Mouse (Mus musculus) forebrain, embryonic 16.5 days (tissue): ENCODE measurements at regions not wholly inside any gene's neighbourhood (a gene's known extent, or its start where the extent isn't known, plus 50 kb on each side); places are given as distances from the start of the nearest gene placed in this dataset.

Experiments used
- ATAC-seq: fragments of 200-750 bp; cut with Nextera tagmentation; 2 replicates; pipeline ENCODE4 v1.8.0; 2017; ENCODE audit warnings: mild to moderate bottlenecking, moderate library complexity
- H3K27ac ChIP-seq: fragments of 300-500 bp; sonication (generic); 2 replicates; pipeline ENCODE4 v1.5.1; 2014; ENCODE audit warnings: low read length, control low read depth
- H3K27me3 ChIP-seq: fragments of 300-500 bp; sonication (generic); replicated peaks from 2 replicates; pipeline ENCODE4 v1.6.1; 2014; ENCODE audit warnings: low read length; ENCODE audit not compliant: control insufficient read depth, insufficient read depth
- H3K36me3 ChIP-seq: fragments of 300-500 bp; sonication (generic); 2 replicates; pipeline ENCODE4 v1.6.1; 2014; ENCODE audit not compliant: control insufficient read depth, insufficient read depth
- H3K4me1 ChIP-seq: fragments of 300-500 bp; sonication (generic); replicated peaks from 2 replicates; pipeline ENCODE4 v1.6.1; 2014; ENCODE audit warnings: low read length; ENCODE audit not compliant: control insufficient read depth, insufficient read depth
- H3K4me2 ChIP-seq: fragments of 300-500 bp; sonication (generic); 2 replicates; pipeline ENCODE4 v1.6.1; 2014; ENCODE audit warnings: mild to moderate bottlenecking, low read length, control low read depth
- H3K4me3 ChIP-seq: fragments of 300-500 bp; sonication (generic); replicated peaks from 2 replicates; pipeline ENCODE4 v1.5.1; 2014; ENCODE audit warnings: mild to moderate bottlenecking, low read length, control low read depth
- H3K9ac ChIP-seq: fragments of 300-500 bp; sonication (generic); replicated peaks from 2 replicates; pipeline ENCODE4 v1.6.1; 2014; ENCODE audit warnings: low read depth, low read length, control low read depth
- H3K9me3 ChIP-seq: fragments of 300-500 bp; sonication (generic); 2 replicates; pipeline ENCODE4 v1.6.1; 2016; ENCODE audit warnings: low read length; ENCODE audit not compliant: control insufficient read depth
- WGBS: fragments of 180-500 bp; shearing (Covaris S2); extraction: QIAGEN DNeasy Blood & Tissue Kit; methylation state at CpG from one replicate; pipeline ENCODE4 v1.1.7; 2014; 5-methylcytosine and 5-hydroxymethylcytosine counted together

DNA sequence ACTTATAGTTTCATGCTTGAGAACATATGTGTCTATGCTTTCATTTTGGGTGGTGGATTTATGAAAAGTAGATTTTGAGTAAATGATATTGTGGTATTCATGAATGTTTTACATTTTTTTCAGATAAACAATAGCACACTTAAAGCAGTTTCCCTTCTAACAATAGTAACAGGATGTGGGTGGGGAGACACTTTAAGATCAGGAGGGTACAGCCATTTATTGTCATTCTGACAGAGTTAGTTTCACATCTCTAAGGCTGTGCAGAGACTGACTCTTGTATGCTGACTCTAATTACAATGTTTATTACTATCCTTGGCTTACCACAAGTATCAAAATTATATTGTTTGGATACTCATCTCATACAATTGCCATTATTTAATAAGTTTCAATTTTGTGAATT is 440.5 kb downstream of the Gbe1 start:
- Histone ChIP-seq H3K9me3 (no peaks in the 10 kb centered on the region), H3K36me3 (no peaks in the 10 kb centered on the region), H3K4me3 (no peak overlapping the region), H3K9ac (no peak overlapping the region), H3K27me3 (no peaks in the 10 kb centered on the region), H3K4me1 (no peaks in the 10 kb centered on the region), H3K27ac (no peak overlapping the region), H3K4me2 (no peak overlapping the region)
- no peak for ATAC-seq

GRCm38 (mm10) chr16:70798061-70798460 is 484.3 kb downstream of the Gbe1 start:
- Histone ChIP-seq H3K27me3 (no peaks in the 10 kb centered on the region), H3K4me3 (no peak overlapping the region), H3K36me3 (no peaks in the 10 kb centered on the region), H3K4me2 (no peak overlapping the region), H3K4me1 (no peaks in the 10 kb centered on the region), H3K9ac (no peak overlapping the region), H3K9me3 (no peaks in the 10 kb centered on the region), H3K27ac (no peak overlapping the region)
- ATAC-seq = no peak
- WGBS = 81% methylated on average over 4 of the region's 4 CpGs

DNA sequence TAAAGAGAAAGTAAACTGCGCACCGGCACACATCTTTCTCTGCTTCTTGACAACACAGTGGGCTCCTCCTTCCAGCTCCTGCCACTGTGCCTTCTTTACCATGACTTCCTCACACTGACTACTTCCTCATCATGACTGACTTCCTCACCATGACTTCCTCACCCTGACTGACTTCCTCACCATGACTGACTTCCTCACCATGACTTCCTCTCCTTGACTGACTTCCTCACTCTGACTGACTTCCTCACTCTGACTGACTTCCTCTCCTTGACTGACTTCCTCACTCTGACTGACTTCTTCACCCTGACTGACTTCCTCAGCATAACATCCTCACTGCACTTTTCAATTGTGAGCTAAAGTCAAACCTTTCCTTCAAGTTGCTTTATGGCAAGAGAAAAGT is 489.8 kb downstream of the Gbe1 start:
- Histone ChIP-seq H3K9ac (no peak overlapping the region), H3K27ac (no peak overlapping the region), H3K27me3 (no peaks in the 10 kb centered on the region), H3K4me2 (no peak overlapping the region), H3K9me3 (no peaks in the 10 kb centered on the region), H3K4me1 (no peaks in the 10 kb centered on the region), H3K36me3 (no peaks in the 10 kb centered on the region), H3K4me3 (no peak overlapping the region)
- ATAC-seq = no peak
- WGBS = 92% methylated on average over 2 of the region's 2 CpGs

- no peak for ATAC-seq
- H3K27ac ChIP-seq = no peak overlapping the region
- H3K36me3 ChIP-seq = no peaks in the 10 kb centered on the region
- H3K4me2 ChIP-seq = no peak overlapping the region
- no peak overlapping the region for H3K4me3 ChIP-seq
- H3K4me1 ChIP-seq = no peaks in the 10 kb centered on the region
- WGBS = 92% methylated on average over 10 of the region's 10 CpGs
- no peaks in the 10 kb centered on the region for H3K27me3 ChIP-seq
- no peak overlapping the region for H3K9ac ChIP-seq
- H3K9me3 ChIP-seq = no peaks in the 10 kb centered on the region
Observed at GRCm38 (mm10) chr16:70825910-70826309, 512.2 kb downstream of the Gbe1 start.

- Histone ChIP-seq H3K4me3 (no peak overlapping the region), H3K9ac (no peak overlapping the region), H3K4me1 (no peaks in the 10 kb centered on the region), H3K36me3 (no peaks in the 10 kb centered on the region), H3K27ac (no peak overlapping the region; the same call in 1 of the 2 replicates), H3K4me2 (no peak overlapping the region), H3K27me3 (no peaks in the 10 kb centered on the region), H3K9me3 (no peaks in the 10 kb centered on the region)
- ATAC-seq = no peak
- WGBS = 72% methylated on average over 8 of the region's 8 CpGs
Observed at GRCm38 (mm10) chr16:70835006-70835405, 521.3 kb downstream of the Gbe1 start.

GRCm38 (mm10) chr16:70838139-70838538 is 524.4 kb downstream of the Gbe1 start:
- no peak overlapping the region for H3K4me2 ChIP-seq
- H3K27ac ChIP-seq = no peak overlapping the region
- 74% methylated on average over 1 of the region's 1 CpGs for WGBS
- H3K9me3 ChIP-seq = no peaks in the 10 kb centered on the region
- ATAC-seq = no peak; the same call in 1 of the 2 replicates
- no peaks in the 10 kb centered on the region for H3K27me3 ChIP-seq
- H3K4me3 ChIP-seq = no peak overlapping the region
- no peaks in the 10 kb centered on the region for H3K36me3 ChIP-seq
- H3K4me1 ChIP-seq = no peaks in the 10 kb centered on the region
- no peak overlapping the region for H3K9ac ChIP-seq

DNA sequence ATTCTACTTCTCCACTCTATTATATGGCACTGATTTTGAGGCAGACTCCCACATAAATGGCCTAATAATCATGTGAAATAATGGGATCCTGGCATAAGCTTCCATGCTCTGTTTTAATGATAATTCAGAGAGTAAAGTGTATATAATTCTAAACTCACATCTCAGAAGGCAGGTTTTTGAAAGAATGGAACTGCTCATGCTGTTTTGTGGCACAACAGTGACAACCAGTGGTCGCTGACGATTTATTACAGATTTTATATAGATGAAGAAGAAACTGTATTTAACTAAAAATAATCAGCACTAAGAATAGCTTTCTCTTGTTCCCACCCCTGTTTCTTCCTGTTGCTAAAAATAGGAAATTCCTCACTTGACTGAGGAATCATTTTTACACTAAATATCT is 554.5 kb downstream of the Gbe1 start:
- no peaks in the 10 kb centered on the region for H3K4me1 ChIP-seq
- no peak overlapping the region for H3K27ac ChIP-seq
- H3K9me3 ChIP-seq = no peaks in the 10 kb centered on the region
- no peak overlapping the region for H3K4me3 ChIP-seq
- H3K36me3 ChIP-seq = no peaks in the 10 kb centered on the region
- no peak overlapping the region for H3K9ac ChIP-seq
- no peak overlapping the region for H3K4me2 ChIP-seq
- 36% methylated on average over 2 of the region's 2 CpGs for WGBS
- ATAC-seq = peak; percentile 47; the same call in 1 of the 2 replicates
- no peaks in the 10 kb centered on the region for H3K27me3 ChIP-seq

DNA sequence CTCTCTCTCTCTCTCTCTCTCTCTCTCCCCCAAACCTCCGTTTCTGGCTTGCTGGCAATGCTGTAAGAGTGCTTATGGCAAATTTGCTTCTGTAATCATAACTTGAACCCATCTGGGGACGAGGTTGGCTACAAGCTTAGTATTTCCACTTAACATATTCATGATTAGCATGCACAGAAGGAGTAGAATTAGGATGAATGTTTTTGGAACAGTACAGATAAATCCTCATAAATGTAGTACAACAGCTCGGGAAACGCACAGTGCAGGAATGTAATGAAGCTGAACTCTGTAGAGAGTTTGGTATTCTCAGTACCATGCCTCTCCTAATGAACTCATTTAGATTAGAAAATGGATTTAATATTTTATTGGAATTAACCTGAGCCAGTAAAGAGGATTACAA is 555.5 kb downstream of the Gbe1 start:
- Histone ChIP-seq H3K4me1 (no peaks in the 10 kb centered on the region), H3K36me3 (no peaks in the 10 kb centered on the region), H3K4me3 (no peak overlapping the region), H3K9me3 (no peaks in the 10 kb centered on the region), H3K27me3 (no peaks in the 10 kb centered on the region), H3K4me2 (no peak overlapping the region), H3K27ac (no peak overlapping the region), H3K9ac (no peak overlapping the region)
- peak; percentile 77 for ATAC-seq
- WGBS = 33% methylated on average over 4 of the region's 4 CpGs

- WGBS = 56% methylated on average over 2 of the region's 2 CpGs
- Histone ChIP-seq H3K4me2 (no peak overlapping the region), H3K36me3 (no peaks in the 10 kb centered on the region), H3K9me3 (no peaks in the 10 kb centered on the region), H3K27ac (no peak overlapping the region), H3K4me3 (no peak overlapping the region), H3K4me1 (no peaks in the 10 kb centered on the region), H3K27me3 (no peaks in the 10 kb centered on the region), H3K9ac (no peak overlapping the region)
- ATAC-seq = no peak
Observed at GRCm38 (mm10) chr16:70874080-70874479, 560.3 kb downstream of the Gbe1 start.

GRCm38 (mm10) chr16:70880678-70881077 is 566.9 kb downstream of the Gbe1 start:
- whole genome bisulfite sequencing = 11% methylated on average over 2 of the region's 2 CpGs
- peak overlapping the region; percentile 62 for H3K27ac ChIP-seq
- peak overlapping the region; percentile 38 for H3K4me2 ChIP-seq
- no peaks in the 10 kb centered on the region for H3K9me3 ChIP-seq
- H3K27me3 ChIP-seq = no peaks in the 10 kb centered on the region
- H3K36me3 ChIP-seq = no peaks in the 10 kb centered on the region
- H3K9ac ChIP-seq = 0 out of 2 replicates have a peak overlapping the region, but pooled peaks have one; percentile 14
- ATAC-seq = peak; percentile 76
- H3K4me1 ChIP-seq = peaks cover 9% of the 10 kb centered on the region
- no peak overlapping the region for H3K4me3 ChIP-seq
